Mouse (Mus musculus): ENCODE measurements around the gene Dgat2. TPM values are rescaled to one million over a fixed set of nuclear protein-coding genes. Genes with fewer than 3 reads are reported as not detected.

Gene Dgat2
- polyA plus RNA-seq, 1 experiment from 2014 or later, result 17.0 TPM

GRCm38 (mm10) chr7:99156737-99157136 lies 25.8 kb downstream of the Dgat2 start:
- no peak for ATAC-seq (ENCODE audit: insufficient read depth)
- 75% methylated on average over 10 of the region's 10 CpGs for WGBS

GRCm38 (mm10) chr7:99155311-99156289 lies 26.9 kb downstream of the Dgat2 start:
- Histone ChIP-seq H3K27ac (ENCODE audit: low read depth) (no peak overlapping the region), H3K9ac (peak overlapping the region; percentile 38; the same call in 1 of the 2 replicates), H3K36me3 (ENCODE audit: insufficient read depth) (no peaks in the 10 kb centered on the region), H3K4me3 (ENCODE audit: low read depth, low read length) (peak overlapping the region; percentile 14; the same call in 1 of the 2 replicates), H3K4me2 (peak overlapping the region; percentile 58), H3K9me3 (ENCODE audit: low read depth, low read length) (no peaks in the 10 kb centered on the region), H3K4me1 (ENCODE audit: insufficient read depth) (peaks cover 11% of the 10 kb centered on the region), H3K27me3 (ENCODE audit: insufficient read depth, low read length) (no peaks in the 10 kb centered on the region)
- TF ChIP-seq CTCF (IDR thresholded peaks at IDR 0.05; ENCODE audit: low read depth), result no peak
- peak; percentile 78 for DNase-seq
- 8% methylated on average over 17 of the region's 17 CpGs for WGBS
- peak; percentile 87 for ATAC-seq (ENCODE audit: insufficient read depth)

More at GRCm38 (mm10) chr7:99156737-99157136, 25.8 kb downstream of the Dgat2 start:
- Histone ChIP-seq H3K4me1 (ENCODE audit: insufficient read depth) (peaks cover 11% of the 10 kb centered on the region), H3K27ac (ENCODE audit: low read depth) (no peak overlapping the region), H3K4me2 (no peak overlapping the region), H3K9me3 (ENCODE audit: low read depth, low read length) (no peaks in the 10 kb centered on the region), H3K36me3 (ENCODE audit: insufficient read depth) (no peaks in the 10 kb centered on the region), H3K27me3 (ENCODE audit: insufficient read depth, low read length) (no peaks in the 10 kb centered on the region), H3K9ac (no peak overlapping the region), H3K4me3 (ENCODE audit: low read depth, low read length) (no peak overlapping the region)
- DNase-seq, result no peak
- no peak for TF ChIP-seq CTCF (IDR thresholded peaks at IDR 0.05; ENCODE audit: low read depth)

- Histone ChIP-seq H3K4me2 (0 out of 2 replicates have a peak overlapping the region, but pooled peaks have one; percentile 23), H3K4me3 (ENCODE audit: low read depth, low read length) (no peak overlapping the region), H3K27ac (ENCODE audit: low read depth) (no peak overlapping the region), H3K9ac (no peak overlapping the region), H3K27me3 (ENCODE audit: insufficient read depth, low read length) (no peaks in the 10 kb centered on the region), H3K4me1 (ENCODE audit: insufficient read depth) (peaks cover 11% of the 10 kb centered on the region), H3K9me3 (ENCODE audit: low read depth, low read length) (no peaks in the 10 kb centered on the region), H3K36me3 (ENCODE audit: insufficient read depth) (no peaks in the 10 kb centered on the region)
- WGBS, result 53% methylated on average over 8 of the region's 8 CpGs
- DNase-seq (peak; percentile 32), ATAC-seq (ENCODE audit: insufficient read depth) (peak; percentile 62)
- no peak for TF ChIP-seq CTCF (IDR thresholded peaks at IDR 0.05; ENCODE audit: low read depth)
Measured at GRCm38 (mm10) chr7:99154648-99155151, 27.8 kb downstream of the Dgat2 start.

- no peaks in the 10 kb centered on the region for H3K27me3 ChIP-seq (ENCODE audit: insufficient read depth, low read length)
- no peak for DNase-seq
- no peak overlapping the region for H3K4me3 ChIP-seq (ENCODE audit: low read depth, low read length)
- ATAC-seq (ENCODE audit: insufficient read depth), result no peak
- H3K36me3 ChIP-seq (ENCODE audit: insufficient read depth), result no peaks in the 10 kb centered on the region
- H3K27ac ChIP-seq (ENCODE audit: low read depth), result no peak overlapping the region
- no peak overlapping the region for H3K9ac ChIP-seq
- H3K9me3 ChIP-seq (ENCODE audit: low read depth, low read length), result no peaks in the 10 kb centered on the region
- no peak for TF ChIP-seq CTCF (IDR thresholded peaks at IDR 0.05; ENCODE audit: low read depth)
- no peak overlapping the region for H3K4me2 ChIP-seq
- 89% methylated on average over 11 of the region's 11 CpGs for WGBS
- peaks cover 11% of the 10 kb centered on the region for H3K4me1 ChIP-seq (ENCODE audit: insufficient read depth)
Measured at GRCm38 (mm10) chr7:99153686-99154202, 28.8 kb downstream of the Dgat2 start.

- no peak for TF ChIP-seq CTCF (IDR thresholded peaks at IDR 0.05; ENCODE audit: low read depth)
Measured at GRCm38 (mm10) chr7:99152756-99153155, 29.8 kb downstream of the Dgat2 start.

GRCm38 (mm10) chr7:99151342-99151741 lies 31.2 kb downstream of the Dgat2 start:
- peak; percentile 99 for DNase-seq
- no peaks in the 10 kb centered on the region for H3K36me3 ChIP-seq (ENCODE audit: insufficient read depth)
- H3K4me1 ChIP-seq (ENCODE audit: insufficient read depth), result peaks cover 11% of the 10 kb centered on the region
- ATAC-seq (ENCODE audit: insufficient read depth), result peak; percentile 15; the same call in 1 of the 2 replicates
- no peak overlapping the region for H3K4me2 ChIP-seq
- H3K4me3 ChIP-seq (ENCODE audit: low read depth, low read length), result no peak overlapping the region
- 6% methylated on average over 7 of the region's 7 CpGs for WGBS
- H3K27me3 ChIP-seq (ENCODE audit: insufficient read depth, low read length), result no peaks in the 10 kb centered on the region
- no peak overlapping the region for H3K27ac ChIP-seq (ENCODE audit: low read depth)
- no peaks in the 10 kb centered on the region for H3K9me3 ChIP-seq (ENCODE audit: low read depth, low read length)
- H3K9ac ChIP-seq, result no peak overlapping the region
- TF ChIP-seq CTCF (IDR thresholded peaks at IDR 0.05; ENCODE audit: low read depth), result peak; percentile 100

More at GRCm38 (mm10) chr7:99152756-99153155, 29.8 kb downstream of the Dgat2 start:
- H3K9ac ChIP-seq, result no peak overlapping the region
- H3K9me3 ChIP-seq (ENCODE audit: low read depth, low read length), result no peaks in the 10 kb centered on the region
- H3K27ac ChIP-seq (ENCODE audit: low read depth), result no peak overlapping the region
- H3K36me3 ChIP-seq (ENCODE audit: insufficient read depth), result no peaks in the 10 kb centered on the region
- H3K27me3 ChIP-seq (ENCODE audit: insufficient read depth, low read length), result no peaks in the 10 kb centered on the region
- DNase-seq (no peak), ATAC-seq (ENCODE audit: insufficient read depth) (no peak)
- H3K4me1 ChIP-seq (ENCODE audit: insufficient read depth), result peaks cover 11% of the 10 kb centered on the region
- no peak overlapping the region for H3K4me2 ChIP-seq
- 64% methylated on average over 8 of the region's 8 CpGs for WGBS
- H3K4me3 ChIP-seq (ENCODE audit: low read depth, low read length), result no peak overlapping the region

- Histone ChIP-seq H3K27me3 (ENCODE audit: insufficient read depth, low read length) (no peaks in the 10 kb centered on the region), H3K4me3 (ENCODE audit: low read depth, low read length) (no peak overlapping the region), H3K9ac (no peak overlapping the region), H3K36me3 (ENCODE audit: insufficient read depth) (no peaks in the 10 kb centered on the region), H3K9me3 (ENCODE audit: low read depth, low read length) (no peaks in the 10 kb centered on the region), H3K4me2 (no peak overlapping the region), H3K27ac (ENCODE audit: low read depth) (no peak overlapping the region), H3K4me1 (ENCODE audit: insufficient read depth) (peaks cover 4% of the 10 kb centered on the region; the same call in 1 of the 2 replicates)
- 44% methylated on average over 1 of the region's 1 CpGs for WGBS
- ATAC-seq (ENCODE audit: insufficient read depth) (no peak), DNase-seq (no peak)
- TF ChIP-seq CTCF (IDR thresholded peaks at IDR 0.05; ENCODE audit: low read depth), result no peak
Measured at GRCm38 (mm10) chr7:99149017-99149416, 33.5 kb downstream of the Dgat2 start.

Data from lung, embryonic 14.5 days (tissue).